Mouse (Mus musculus) frontal cortex, postnatal 14 days (tissue): Measurements from ENCODE around the gene Cobll1.

ENCODE experiments used
- DNase-seq, 2 experiments: peaks; one replicate each; pipeline ENCODE4 v3.0.0; 2022; ENCODE audit warnings: low spot score in 2 of 2

Cobll1 gene

DNA sequence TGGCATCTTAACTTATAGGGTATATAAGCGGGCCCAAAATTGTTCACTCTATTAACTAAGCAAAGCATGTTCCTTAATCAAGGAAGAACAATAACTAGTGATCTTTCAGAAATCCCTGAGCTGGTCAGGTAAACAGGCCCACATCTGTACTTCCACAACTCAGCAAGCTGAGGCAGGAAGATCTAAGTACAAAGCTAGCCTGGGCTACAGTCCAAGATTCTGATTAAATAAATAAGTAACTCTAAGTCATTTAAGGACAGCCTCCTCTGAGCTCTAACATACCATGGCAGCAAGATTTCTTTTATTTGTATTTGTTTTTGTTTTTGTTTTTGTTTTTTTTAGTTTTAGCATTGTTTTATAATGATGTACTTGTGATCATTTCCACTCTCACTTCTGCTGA lies 42.2 kb downstream of the Cobll1 start:
- no peak for DNase-seq

DNA sequence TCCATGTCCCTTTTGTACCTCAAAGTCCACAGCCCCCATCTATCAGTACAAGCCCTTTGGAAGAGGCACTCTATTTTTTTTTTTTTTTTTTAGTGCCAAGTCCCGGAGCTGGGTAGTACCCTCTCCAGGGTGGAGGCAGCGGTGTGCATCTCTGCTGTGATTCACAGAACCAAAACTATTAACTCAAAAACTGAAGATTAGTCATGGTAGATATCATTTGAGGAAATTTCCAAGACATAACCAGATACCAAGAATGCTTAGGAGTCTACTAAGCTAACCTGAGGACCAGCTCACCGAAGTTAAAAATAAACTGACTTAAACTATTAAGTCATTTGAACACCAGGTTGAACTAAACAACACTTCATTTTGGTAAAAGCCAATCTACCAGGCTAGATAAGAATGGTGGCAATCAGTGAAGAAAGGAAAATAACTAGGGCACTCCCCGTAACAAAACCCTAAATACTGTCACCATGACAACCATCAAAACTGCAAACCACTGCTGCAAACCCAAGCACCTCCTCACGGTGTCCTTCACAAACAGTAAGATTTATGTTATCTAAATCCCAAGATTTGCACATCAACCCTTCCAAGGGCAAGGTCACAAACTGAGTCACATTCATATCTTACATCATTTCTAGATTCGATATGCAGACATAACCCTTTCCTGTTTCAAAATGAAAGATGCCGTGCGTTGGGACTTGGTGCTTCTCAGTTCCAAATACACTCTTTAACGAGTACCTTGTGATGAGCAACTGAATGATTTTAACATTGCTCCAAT lies 43.8 kb downstream of the Cobll1 start:
- no peak for DNase-seq

DNA sequence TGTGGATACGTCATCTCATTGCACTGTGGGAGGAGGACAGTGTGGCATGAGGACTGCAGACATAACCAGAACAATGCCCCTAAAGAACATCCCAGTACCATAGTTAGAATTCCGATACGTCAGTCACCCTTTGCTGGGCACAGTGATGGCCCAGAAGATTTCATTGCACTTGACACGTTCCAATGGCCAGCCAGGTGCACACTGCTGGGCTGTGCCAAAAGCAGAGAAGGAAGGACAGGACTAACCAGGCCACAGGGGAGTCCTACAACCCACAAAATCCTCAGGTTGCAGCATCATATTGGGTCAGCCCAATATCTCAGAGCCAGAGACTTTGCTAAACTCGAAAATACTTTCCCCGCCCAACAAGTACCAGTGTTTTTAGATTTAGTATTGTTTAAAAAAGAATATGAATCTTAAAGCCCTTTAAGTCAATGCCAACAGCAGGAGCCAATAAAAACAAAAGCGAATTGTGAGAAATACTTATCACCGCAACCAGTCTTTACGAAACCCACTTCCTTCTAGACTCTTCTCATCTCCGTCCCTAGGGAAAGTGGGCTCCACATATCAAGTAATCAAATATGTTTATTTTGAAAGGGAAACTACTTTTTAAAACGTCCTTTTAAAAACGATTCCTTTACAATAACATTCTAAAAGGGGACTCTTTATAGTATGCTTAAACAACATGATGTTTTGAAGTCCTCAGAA lies 46.0 kb downstream of the Cobll1 start:
- no peak for DNase-seq

DNA sequence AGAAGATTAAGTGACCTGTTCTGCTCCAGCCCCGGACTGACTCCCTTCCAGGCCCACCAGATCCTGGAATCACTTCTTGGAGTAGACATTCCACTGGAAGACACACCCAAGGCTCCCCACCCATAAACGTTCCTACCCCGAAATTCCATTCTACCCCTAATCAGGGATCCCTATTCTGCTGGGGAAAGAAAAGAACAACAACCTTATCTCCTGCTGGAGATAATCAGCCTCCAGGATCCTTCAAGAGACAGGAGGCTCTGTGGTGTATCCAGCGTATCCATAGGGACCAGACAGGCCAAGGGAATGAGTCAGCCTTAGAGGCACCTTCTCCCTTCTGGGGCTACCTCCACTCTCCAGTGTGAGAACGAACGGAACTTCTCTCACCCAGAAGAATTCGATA lies 47.8 kb downstream of the Cobll1 start:
- DNase-seq, result no peak

DNA sequence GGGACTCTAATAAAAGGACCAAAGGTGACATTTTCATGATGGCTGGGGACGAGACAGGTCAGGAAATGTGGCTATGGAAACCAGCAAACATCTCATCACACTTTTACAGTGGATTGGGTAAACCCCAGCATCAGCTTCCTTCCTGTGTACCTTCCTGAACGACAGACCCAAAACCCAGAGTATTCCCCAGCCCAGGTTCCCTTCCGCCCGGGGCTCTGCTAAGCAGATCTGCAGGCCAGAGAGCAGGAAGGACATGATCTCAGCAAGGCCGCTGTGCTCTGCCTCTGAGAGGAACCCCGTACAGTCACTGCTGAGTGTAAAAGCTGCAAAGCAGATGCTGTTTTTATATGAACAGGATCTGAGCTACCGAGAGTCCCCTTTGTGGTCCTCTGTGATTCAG lies 49.9 kb downstream of the Cobll1 start:
- no peak for DNase-seq

DNA sequence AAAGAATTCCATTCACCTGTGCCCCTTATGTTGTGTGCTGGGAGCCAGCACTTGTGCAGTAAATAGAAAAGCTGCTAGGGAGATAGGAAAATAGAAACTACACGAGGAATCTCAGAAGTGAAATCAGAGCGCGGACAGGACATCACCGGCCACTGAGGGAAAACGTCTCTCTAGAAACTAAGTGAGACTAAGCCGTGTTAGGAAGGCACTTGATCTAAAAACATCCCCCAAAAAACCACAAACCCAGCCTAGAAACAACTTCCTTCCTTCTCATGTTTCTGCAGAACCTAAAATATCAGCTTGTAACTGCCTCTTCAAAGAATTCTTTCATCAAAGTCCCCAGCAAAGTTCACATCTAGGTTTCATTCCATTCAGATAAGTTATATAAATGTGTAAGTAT lies 50.6 kb downstream of the Cobll1 start:
- no peak for DNase-seq

DNA sequence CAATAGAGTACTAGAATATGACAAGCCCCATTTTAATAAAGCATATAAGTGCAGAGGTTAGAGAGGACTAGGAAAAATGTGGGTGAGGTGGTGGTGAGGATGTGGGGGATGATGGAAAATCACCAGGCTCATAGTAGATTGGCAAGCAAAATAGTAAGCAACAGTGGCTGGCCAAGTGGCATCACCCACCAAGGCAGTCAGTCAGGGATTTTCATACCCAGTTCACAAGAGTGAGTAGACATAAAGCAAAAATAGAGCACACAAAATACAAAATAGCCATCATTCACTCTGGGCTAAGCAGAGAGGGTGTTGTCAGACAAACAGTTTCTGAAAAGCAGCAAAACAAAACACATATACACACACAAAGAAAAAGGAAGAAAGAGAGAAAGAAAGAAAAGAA lies 51.6 kb downstream of the Cobll1 start:
- no peak for DNase-seq

DNA sequence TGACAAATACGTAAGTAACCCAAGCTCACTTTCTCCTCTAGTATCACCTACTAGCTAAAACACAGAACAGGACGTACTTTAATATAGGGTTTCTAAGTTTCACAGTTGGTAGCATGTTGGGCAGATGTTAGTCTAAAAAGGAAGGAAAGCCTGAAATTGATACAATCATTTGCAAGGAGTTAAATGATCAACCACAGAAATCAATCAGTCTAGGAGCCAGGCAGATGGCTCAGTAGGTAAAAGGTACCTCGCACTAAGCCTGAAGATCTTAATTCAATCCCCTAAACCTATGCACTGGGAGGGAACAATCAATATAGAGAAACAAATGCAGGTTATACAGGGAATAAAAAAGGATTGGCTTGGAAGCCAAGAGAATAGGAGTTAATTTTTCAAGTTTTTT lies 52.0 kb downstream of the Cobll1 start:
- no peak for DNase-seq

DNA sequence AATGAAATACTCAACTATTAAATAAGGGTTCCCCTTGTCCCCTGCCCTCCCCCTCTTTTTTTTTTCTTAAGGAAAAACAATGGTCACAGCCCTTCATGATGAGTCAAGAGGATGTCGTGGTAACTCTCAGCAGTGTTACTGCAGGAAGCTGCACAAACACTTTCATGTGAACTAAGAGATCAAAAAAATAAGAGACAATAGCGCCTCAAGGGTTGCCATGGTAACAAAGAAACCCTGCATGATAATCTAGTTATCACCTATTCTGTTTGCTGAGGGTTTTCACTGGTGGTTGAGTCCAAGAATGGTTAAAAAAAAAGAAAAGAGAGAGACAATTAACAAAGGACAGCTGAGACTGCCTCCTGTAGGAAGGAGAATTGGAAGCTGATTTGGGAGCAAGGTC lies 56.5 kb downstream of the Cobll1 start:
- no peak for DNase-seq

DNA sequence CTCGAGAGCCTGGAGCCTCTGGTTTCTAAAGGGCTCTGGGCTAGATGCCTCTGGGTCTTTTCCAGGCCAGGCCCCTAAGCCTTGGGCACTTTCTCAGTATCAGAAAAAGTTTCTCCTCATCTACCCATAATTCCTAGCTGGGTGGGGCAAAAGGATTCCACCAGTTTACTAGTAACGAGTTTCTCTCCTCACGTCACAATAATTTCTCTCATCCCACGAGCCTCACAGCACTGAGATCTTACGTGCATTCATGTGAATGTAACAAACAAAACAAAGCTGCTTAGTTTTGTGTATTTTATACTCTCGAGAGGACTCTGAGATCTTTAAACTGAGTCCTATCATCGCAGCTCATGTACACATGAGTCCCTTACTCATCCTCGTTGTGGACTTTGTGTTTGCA lies 57.5 kb downstream of the Cobll1 start:
- no peak for DNase-seq

DNA sequence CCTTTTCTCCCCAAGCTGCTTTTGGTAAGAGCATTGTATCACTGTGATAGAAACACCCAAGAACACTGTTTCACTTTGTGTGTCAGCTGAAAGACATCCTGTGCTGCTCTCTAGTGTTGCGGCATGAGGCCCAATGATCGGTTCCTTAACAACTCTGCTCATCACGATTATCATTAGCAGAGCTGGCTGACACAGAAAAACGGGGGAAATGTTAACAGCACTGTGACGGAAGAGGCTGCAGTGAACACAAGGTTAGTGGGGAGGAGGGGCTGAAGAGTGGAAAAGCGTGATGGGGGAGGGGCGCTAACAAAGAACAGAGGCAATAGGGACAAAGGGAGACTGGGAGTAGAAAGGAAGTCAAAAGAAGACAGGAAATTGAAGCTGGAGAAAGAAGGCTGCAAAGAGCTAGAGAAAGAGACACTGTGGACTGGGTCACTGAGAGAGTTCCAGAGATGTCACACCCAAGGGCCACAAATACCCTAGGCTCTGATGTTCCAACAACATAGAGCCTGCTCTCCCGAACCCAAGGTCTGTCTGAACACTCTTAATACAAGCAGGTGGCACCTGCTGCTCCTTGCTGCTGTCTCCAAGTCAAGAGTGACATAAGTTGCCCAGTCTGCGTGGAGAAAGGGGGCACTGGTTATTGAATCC lies 58.0 kb downstream of the Cobll1 start:
- DNase-seq, result no peak

DNA sequence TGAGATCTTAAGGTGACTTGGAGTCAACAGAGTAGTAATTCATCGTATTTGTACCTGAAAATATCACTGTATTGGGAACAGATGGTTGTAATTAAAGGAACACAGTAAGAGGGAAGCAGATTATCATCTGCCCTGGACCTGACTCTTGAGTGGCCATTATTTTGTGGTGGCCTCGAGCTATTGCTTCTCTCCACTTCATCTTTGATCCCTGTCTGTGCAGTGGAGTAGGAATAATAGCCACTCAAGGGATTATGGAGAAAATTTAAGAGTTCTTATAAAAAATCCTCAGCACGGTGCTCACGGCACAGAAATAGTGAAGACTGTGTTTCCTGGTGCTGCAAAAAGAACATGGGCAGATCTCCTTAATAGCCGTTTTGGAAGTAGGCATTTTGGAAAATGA lies 63.6 kb downstream of the Cobll1 start:
- DNase-seq, result no peak

DNA sequence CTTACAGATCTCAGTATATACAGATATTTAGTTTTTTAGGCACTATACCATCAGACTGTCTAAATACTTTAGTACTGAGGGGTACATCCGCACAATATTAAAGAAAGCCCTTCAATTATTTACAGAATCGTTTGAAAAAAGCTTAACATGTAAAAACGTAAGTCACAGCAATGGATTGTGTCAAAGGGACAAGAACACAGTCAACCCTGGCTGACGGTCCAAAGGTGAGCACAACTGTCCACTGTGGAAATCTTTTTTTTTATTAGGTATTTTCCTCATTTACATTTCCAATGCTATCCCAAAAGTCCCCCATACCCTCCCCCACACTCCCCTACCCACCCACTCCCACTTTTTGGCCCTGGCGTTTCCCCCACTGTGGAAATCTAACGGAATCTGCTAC lies 67.1 kb downstream of the Cobll1 start:
- no peak for DNase-seq

DNA sequence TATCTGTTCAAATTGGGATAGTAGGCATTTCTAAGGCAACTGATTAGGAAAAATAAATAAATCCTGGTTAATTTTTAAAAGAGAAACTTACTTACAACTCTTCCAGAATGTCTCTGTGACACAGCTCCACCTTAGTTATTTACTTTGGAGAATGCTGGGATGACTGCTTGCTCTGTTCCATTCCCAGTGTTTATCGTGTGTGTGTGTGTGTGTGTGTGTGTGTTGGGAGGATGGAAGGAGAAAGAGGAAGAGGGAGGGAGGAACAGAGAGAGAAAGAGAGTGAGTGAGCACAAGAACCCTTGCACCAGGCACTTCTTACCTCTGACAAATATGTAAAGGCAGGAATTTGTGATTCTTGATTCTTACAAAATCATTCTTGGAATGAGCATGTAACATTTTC lies 67.7 kb downstream of the Cobll1 start:
- no peak for DNase-seq

DNA sequence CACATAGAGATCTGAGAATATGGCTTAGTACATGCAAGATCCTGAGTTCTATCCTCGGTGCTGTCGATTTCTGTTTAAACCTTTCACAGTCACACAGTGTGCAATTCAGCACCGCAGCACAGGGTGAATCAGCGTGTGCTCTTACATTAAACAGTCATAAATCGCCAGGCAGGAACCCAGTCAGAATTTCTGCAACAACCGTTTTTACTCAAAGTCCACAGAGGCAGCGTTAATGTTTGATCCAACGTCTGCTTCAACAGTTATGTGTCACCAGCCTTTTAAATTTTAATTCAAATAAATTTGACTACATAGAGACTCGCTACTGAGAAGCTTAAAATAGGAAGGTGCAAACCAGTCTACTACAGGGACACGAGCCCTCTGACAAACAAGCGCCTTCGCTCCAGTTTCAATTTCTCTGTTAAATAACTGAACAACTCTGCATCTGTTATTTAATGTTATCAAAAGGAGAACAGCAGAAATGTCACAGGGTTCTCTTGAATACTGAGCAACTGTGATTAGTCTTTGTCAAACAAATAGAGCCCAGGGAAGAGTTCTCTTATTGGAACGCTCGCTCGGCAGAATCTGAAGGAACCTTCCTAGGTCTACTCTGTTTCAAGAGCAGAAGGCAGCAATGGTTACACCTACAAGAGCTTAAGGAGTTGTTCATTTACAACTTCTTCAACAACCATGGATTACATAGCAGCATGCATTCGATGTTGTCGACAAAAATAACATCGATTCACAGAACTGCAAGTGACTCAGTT lies 68.3 kb downstream of the Cobll1 start:
- no peak for DNase-seq

DNA sequence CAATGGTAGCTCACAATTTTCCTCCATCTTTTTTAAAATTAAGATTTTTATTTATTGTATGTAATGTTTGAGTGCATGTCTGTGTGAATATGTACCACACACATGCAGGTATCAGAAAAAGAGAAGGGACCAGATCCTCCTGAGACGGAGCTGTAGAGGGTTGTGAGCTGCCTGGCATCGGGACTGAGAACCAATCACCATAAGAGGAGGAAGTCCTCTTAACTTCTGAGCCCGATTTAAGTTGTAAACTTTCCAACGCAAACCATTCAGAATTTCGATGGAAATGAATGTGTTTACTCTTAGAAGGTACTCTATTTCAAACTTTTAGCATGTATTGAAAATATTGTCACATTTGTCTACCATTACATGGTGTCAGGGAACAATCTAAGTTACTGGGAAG lies 68.9 kb downstream of the Cobll1 start:
- DNase-seq, result no peak

DNA sequence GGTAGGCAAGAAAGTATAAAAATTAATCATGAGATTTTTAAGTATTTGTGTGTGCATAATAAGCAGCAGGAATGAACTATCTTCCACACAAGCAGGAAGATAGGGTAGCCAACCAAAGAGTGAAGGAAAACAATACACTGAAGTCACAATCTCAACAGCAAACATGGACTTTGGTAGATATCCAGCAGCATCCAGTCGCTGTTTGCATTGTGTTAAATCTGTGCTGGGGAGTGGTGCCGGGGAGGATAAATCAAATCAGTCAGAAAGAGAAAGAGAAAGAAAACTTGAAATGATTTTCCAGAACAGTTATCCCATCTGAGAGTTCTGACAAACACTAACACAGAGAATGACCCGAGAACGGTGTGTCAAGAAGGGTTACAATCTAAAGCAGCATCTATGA lies 75.2 kb downstream of the Cobll1 start:
- no peak for DNase-seq

DNA sequence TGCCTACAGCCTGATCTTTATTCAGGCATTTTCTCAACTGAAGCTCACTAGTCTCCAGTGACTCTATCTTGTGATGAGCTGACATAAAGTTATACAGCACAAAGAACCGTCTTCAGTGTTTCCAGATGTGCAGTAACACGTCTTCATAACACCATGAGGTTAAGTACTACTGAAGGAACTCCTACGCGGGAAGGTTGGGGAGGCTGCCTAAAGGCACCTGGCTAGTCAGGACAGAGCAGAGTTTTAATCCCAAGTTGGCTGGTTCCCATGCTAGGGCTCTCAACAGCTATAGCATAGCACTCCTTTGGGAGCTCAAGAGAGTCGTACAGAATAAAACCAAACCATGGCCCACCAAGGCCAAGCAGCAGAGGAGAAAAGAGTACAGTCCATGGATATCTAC lies 76.6 kb downstream of the Cobll1 start:
- DNase-seq, result no peak

DNA sequence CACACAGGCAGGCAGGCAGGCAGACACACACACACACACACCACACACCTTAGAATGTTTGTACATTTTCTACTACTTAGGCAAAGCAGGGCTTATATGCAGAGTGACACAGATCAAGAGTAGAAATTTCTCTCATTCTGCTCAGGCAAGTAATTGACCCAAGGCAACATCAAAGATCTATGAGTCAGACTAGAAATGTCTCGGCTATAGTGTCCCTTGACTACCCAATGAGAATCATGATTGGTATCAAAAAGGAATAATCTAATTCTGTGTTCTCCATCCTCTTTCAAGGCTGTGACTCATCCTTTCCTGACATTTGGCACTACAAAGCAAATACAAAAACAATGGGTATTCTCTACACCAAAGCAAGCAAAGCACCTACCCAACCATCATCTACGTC lies 77.5 kb downstream of the Cobll1 start:
- DNase-seq, result no peak

DNA sequence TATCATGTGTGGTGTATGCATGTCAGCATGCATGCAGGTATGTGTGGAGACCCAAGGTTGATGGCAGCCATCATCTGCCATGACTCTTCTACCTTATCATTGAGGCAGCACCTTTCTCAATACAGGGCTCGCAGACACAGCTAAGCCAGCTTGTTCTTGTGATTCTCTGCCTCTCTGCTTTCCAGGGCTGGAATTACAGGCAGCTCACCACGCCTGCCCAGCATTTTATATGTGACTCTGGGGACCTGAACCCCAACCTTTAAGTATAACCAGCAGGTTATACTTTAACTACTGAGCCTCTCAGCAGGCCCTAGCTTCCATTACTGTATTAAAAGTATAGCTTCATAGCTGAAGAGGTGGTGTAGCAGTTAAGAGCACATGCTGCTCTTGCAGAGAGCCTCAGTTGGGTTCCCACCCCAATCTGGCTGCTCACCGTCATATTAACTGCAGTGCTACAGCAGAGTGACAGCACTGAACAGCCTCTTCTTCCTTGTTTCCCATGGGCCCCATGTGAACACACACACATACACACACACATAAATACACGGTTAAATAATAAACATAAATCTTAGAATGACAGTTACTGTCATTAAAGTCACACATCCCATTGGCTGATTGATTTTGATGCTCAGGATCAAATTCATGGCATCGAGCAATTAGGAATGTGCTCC lies 81.1 kb downstream of the Cobll1 start:
- no peak for DNase-seq

DNA sequence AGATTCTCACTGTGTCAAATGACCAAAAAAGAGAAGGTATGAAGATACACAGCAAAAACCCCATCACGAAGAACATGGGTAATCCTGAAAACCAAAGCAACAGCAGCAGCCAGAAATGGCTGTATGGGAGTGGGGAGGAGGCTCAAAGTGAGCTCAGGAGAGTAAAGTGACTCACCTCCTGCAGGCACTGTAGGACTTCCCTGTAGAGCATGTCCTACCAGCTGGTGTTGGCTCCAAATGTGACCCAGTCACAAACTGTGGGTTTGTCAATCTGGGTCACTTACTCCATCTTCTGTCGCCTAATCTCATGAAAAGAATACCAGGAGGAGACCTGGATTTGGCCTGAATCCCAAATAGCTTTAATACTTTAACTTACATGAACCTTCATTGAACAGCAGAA lies 81.9 kb downstream of the Cobll1 start:
- no peak for DNase-seq

DNA sequence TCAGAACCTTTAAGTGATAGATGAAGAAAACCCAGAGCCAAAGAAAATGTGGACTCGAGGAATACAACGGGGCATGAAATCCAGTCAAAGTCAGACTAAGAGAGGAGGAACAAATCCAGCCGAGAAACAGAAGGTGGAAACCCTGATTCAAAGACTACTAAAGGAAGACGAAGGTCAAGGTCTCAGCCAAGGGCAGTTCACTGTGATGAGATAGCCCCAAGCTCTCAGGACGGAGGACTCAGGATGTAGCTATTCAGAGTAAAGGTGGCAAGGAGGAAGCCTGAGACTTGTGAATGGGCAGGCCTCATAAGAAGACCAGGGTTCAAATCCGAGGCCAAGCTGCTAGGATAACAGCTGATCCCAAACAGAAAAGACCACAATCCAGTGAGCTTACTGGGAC lies 90.3 kb downstream of the Cobll1 start:
- DNase-seq, result no peak
